Mouse (Mus musculus): ENCODE results near the gene Cenpp.

- TF ChIP-seq CTCF (IDR thresholded peaks at IDR 0.05; ENCODE audit: control insufficient read depth, insufficient read depth, insufficient read length) (no peak), MYOD1 (IDR thresholded peaks at IDR 0.05; ENCODE audit: control insufficient read depth, insufficient read length, low read depth) (no peak)
These were observed 182.3 kb downstream of the Cenpp start for GRCm38 (mm10) chr13:49470319-49470718.

Measured in C2C12 (cell line).